Mouse (Mus musculus) cerebellum, adult 18-20 months (tissue): Measurements from ENCODE around the gene Zc3h18.

ENCODE experiments used
- DNase-seq, 2 experiments: peaks; one replicate each; pipeline ENCODE4 v3.0.0; 2021

Gene Zc3h18

DNA sequence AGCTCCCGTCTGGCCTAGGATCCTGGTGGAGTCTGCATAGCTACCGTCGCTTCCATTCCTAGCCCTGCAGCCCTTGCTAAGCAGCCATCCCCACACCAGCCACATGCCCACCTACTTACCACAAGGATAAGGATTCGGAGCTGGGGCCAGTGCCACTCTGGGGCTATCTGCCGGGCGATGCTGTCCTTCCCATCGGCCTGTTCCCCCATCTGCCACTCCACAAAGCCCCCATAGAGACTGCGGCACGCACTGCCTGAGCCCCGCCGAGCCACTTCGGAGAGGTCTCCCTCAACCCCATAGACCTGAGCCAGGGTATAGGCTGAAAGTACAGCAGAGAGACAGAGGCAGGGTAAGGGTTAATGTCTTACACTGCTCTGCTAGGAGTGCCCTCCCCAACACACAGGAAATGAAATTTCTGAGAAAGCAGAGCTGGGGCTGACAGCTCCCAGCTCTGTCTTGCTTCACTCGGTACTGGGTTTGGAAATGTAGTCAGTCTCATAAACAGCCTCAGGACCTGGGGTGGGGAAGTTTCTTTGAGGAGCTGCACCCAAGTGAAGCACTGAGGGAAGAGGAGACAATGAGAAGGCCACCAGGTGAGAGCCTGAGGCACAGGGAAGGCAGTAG is 61.4 kb downstream of the Zc3h18 start:
- DNase-seq = no peak

DNA sequence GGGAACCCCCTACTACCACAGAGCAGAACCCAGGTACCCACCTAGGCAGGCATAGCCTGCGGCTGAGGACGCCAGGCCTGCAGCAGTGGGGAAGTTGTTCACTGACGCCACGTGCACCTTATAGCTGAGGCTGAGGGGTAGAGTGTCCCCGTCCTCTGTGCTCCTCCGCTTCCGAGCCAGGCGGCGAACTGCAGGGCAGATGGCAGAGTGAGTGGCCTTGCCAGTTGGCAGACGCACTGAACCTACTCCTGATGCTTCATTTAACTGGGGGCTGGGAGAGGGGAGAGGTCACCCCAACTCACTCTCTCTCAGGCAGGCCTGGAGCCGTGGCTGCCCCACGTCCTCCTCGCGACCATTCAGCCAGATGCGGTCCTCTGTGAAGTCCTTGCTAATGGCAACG is 62.9 kb downstream of the Zc3h18 start:
- peak; percentile 77 to 81 for DNase-seq

DNA sequence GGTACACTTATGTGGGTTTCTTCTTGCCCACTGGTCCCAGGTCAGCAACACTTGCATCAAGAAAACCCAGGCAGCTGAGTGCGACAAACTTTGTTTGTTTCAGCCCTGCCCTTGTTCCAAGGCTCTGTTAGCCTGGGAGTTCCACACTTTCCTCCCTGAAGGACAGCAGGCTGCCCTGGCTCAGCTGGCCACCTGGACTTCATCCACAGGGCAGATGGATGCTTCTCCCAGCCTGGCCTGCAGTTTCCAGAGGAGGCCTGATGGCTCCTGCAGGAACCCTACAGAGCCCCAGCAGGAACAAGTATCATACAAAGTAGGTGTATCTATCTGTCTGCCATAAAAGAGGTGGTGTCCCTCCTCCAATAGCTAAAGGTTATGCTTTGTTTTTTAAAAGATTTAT is 64.9 kb downstream of the Zc3h18 start:
- peak in 1 of 2 experiments; percentile 45 for DNase-seq

DNA sequence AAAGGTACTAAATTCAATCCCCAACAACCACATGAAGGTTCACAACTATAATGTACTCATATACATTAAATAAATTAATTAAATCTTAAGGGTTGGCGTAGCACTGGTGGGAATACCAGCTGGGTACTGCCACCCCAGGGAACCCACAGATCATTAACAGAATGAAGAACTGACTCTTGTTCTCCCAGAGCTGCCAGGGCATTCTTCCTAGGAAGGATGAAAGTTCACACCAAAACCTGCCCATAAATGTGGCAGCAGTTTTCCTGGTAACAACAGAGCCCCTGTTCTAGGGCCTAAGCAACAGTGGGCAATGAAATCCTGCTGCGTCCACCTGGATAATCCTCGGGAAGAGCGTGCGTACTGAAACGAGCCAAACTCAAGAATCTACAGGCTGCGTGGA is 65.9 kb downstream of the Zc3h18 start:
- DNase-seq = no peak

DNA sequence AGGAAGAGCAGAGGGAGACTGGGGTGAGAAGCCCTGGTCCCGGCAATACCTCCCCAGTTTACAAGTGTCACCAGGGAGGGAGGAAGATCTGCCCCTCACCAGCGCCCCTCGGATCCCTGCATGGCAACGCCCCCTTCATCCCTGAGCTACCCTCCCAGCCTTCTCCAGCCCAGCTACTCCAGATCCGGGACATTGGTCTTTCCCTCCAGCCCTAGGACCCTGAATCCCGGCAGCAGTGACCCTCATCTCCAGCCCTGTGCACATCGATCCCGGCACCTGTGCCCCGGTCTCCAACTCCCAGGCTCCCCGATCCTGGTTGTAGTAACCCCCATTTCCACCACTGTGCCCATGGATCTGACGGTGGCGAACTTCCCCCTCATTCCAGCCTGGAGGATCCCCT is 66.4 kb downstream of the Zc3h18 start:
- no peak for DNase-seq

DNA sequence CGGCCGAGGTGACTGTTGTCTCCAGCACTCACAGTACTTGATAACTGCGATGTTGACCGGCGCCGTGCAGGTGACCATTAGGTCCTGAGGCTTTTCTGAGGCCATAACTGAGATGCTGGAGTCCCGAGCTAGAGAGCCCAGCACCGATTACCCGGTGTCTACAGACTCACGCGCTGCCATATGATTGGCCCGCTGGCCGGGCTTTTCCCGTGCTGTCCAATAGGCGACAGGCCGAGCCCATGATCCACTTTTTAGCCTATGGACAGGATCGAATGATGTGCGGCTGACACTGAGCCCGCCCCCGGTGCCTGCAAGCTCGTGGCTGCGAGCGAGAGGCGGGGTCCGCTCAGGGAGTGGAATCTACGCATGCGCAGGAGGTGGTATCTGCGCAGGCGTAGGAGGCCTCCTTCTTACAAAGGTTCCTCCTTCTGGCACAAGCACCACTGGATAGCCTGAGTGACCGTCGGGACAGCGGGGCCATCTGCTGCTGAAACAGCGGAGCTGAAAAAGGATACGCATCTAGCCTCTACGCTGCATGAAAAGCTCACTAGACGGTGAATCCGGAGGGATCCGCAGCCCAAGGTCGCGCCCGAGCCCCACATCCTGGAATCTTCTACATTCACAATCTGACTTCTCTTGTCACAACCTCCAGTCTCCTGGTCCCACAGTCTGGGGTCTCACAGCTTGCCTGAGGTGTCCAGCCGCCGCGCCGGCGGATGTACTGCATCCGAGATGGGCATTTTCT is 67.0 kb downstream of the Zc3h18 start, which contains the start of gene Mvd:
TSS of gene Mvd (minus strand) at position 161 of the 745 bp plus-strand sequence.
- peak; percentile 99 to 100 for DNase-seq

DNA sequence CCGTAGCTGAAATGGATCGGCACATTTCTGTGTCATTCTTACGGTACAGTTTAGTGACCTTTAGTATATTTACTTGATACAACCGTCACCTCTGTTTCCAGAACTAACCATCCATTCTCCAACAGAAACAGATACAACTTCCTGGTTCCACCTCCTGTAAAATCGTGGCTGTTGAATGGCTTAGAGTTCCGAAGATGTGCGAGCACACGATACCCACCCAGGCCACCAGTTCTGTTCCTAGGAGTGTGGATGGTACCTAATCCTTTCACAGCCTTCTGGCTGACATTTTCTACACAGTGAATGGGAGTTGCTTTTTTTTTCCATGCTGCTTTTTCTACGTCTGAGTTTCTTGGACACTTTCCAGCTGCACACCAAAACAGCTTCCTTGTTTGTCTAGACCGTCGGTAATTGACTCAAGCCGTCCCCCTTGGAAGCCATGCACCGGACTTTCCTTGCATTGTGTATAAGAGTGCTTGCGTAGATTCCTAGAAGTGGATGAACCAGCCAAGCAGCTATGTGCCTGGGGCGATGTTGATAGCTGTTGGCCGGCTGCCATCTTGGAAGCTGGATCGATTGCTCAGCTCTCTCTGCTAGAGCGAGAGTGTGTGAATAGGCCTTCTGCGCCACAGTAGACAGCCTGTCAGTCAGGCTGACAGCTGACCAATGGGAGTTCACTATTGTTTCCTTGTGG is 67.8 kb downstream of the Zc3h18 start:
- DNase-seq = peak; percentile 74 to 77

DNA sequence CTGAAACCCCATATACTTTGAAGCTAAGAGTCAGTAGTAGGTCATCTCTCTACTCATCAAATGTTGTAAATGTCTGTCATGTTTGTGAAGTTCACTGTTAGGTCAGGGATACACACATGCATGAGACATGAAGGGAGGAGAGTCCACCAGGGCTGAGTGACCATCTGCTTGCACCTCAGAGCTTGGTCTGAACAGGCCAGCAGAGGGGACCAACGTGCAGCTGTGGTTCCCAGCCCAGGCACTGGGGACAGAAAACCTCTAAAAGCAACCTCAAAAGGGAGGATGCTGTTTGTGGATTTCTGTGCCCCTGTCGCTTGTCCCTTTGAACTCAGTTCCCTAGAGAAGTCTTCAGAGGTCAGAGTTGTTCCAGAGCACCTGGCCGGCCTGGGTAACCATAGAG is 68.8 kb downstream of the Zc3h18 start:
- DNase-seq = no peak

DNA sequence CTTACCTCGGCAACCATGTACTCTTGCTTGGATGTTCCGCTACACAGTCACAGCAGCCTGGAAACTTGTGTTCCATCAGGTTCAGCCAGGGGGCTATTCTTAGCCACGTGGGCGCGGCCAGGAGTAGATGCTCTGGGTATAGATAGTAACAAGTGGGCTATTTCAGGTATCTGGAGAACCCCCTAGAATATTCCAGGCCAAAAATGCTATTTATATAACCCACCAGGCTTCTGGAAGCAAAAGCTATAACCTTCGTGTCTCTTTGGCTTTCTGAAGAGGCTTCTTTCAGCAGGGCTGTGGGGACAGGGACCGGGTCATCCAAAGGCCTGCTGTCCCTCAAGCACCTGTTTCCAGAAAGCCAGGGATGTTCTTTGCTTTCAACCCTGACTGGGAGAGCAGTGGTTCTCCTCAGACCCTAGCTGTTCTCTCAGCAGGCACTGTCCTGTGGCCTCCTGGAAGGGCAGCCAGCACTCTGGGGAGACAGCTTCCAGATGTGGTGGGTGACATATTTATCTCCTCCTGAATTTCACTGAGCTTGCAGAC is 74.8 kb downstream of the Zc3h18 start:
- DNase-seq = no peak

DNA sequence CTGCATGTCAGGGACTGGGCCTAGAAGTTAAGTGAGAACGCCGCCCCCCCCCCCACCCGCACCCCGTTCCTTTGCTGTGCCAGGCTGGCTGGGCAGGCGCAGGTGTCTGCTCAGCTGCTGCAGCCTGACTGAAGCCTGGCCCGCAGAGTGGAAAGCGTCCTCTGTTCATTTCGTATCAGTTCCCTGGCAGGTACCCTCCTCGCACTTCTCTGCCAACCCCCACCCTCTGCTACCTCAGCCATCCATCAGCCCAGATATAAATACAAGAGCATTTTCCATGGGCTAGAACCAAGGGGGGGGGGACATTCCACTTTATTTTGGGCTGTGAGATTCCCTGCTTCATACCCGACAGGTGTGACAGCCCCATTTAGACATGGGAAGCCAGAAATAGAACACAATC is 75.7 kb downstream of the Zc3h18 start:
- DNase-seq = no peak

DNA sequence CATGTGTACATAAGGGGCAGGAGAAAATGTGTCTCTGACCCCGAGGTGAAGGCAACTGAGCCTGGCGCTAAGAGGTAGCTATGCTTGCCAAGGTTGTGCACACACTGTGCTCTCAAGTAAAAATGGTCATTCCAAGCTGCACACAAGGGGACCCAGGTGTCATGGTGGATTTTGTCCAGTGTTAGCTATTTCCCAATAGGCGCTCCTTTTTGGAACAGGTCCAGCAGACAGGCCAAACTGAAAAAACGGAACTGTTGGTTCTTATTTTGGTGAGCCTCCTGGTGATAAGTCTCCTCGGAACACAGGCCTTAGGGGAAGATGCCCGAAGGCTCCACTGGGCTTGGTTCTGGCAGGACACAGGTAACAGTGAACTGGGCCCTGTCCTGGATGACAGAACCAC is 78.0 kb downstream of the Zc3h18 start:
- DNase-seq = no peak

DNA sequence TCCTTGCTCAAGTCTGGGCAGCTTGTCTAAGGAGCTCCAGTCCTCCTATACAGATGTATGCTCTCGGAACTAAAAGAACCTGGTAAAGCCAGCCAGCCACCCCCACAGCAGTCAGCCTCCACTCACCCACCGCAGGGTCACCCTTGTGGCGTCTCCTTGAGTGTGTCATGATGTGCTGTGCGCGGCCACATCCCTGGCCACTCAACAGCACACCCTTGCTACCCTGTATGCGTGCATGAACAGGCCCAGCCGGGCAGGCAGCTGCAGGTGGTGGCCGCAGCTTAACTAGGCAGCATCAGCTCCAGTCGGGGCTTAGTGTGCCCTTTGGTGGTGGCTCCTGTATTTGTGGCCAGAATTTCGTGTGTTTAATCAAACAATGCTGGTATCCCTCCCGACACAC is 80.8 kb downstream of the Zc3h18 start:
- DNase-seq = no peak

DNA sequence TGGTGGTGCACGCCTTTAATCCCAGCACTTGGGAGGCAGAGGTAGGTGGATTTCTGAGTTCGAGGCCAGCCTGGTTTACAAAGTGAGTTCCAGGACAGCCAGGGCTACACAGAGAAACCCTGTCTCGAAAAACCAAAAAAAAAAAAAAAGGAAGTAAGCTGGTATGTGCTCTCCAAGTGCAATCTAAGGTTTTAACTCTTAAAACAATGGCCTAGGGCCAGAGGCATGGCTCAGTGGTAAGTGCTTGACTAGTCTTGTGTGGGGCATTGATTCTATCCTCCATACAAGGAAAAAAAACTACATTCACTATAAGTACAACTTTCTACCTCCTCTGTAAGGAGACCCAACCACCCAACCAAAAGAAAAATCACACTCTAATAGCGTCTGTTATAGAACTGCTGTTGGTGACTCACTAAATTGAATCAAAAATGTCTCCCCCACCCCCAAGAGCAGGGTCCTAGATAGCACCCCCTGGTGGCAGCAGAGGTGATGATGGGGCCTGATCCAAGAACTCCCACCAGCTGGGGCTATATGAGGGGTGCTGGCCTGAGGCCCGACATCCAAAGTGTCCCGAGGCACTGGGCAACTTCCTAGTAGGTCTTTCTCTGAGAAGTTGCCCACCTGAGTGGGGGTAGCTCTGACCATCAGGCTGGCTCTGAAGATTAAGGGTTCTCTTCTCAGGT is 83.0 kb downstream of the Zc3h18 start:
- DNase-seq = no peak

DNA sequence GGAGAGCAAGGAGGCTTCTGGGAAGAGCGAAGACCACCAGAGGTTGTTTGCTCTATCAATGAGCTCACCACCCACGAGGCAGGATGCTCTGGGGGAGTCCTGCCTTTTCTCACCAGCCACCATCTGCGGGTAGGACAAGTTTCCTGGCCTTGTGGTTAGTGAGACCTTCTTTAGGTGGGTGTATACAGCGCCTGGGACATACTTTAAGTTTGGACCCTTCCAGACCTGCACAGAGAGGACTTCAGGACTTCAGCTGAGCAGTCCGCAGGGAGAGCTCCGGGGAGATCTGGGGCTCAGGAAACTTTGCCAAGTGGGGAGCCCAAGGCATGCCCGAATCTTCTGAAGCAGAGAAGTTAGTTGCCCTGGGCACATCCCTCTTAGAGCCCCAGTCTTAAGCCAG is 83.6 kb downstream of the Zc3h18 start:
- no peak for DNase-seq

DNA sequence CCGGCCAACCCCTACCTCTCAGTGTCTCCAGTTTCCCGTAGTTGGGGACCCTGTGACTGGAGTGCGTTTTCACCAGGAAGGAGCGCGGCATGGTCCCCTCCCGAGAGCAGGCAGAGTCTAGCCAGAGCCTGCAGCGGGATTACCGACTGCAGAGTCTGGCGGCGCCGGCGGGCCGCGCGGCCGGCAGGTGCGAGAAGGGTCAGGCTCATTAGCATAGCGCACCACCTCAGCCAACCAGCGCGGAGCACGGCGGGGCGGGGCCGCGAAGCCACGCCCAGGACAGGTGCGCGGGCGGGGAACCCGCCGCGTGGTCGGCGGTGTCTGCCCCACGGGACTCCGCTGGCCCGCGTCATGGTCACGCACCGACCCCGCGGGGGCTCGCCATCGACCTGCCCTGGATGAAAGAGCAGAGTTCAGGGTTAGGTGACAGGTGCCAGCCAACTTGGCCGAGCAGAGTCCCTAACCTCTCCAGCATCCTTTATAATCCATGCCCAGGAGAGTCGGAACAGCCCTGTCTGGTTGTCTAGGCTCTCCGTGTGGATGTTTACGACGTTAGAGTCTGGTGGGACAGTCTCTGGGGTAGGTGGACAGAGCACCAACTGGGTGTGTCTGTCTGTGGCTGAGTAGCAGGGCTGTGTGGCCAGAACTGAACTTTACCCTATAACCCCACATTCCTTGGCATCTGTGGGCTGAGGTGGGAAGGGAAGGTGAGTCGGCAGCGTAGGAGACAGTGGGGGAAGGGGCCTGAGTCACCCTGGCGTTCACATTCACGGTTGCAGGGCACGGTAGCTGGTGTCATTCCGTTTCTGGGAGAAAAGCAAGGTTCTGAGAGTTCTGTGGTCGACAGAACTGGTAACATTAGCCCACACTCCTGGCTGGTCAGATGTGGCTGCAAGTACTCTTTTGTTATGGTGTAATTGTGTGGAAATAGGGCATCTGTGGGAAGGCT is 84.4 kb downstream of the Zc3h18 start, which contains the start of gene Snai3:
TSS of gene Snai3 (minus strand) at position 210 of the 949 bp plus-strand sequence.
- DNase-seq = peak; percentile 74 to 76

DNA sequence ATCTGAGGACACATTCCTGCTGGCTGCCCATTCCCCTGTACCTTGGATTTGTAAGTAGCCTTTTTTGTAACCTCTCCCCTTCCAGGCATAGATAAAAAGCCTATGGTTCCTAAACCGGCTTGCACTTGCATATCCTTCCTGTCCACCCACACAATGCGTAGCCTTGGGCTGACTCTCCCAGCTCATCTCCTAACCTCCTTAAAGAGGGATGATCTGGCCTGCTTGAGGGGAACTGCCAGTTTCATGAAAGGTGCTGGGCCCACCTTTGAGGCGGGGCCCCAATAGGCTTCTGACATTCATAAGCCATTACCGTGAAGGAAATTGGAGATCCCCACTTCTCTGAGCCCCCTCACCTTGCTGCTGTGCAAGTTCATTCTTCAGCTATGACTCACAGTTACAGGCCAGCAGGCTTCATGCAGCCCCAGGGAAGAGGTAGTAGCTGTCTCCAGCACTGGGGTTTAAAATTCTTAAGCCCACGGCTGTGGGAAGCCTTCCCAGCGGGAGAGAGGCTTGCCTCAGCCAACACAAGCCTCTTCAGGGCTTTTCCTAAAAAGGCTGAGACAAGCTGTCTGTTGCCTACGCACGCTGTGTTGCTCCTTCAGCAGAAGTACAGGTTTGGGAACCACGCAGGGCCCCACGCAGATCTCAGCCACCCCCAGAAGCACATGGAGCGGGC is 85.2 kb downstream of the Zc3h18 start:
- no peak for DNase-seq

DNA sequence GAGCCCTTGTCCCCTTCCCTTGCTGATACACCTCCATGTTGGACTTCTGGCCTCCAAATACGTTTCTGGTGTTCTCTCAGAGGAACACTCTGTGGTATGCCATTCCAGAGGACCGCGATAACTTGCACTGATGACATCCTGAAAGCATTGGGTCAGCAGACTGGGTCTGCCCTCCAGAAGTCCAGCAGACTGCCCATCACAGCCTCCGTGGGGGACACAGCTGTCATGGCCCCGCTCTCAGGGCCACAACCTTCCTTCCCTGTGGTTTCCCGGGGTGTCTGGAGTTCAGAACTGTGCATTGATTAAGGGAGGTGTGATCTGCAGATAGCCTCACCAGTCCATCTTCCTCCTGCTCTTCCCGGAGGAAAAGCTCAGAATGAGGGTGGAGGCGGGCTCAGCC is 86.1 kb downstream of the Zc3h18 start:
- no peak for DNase-seq

DNA sequence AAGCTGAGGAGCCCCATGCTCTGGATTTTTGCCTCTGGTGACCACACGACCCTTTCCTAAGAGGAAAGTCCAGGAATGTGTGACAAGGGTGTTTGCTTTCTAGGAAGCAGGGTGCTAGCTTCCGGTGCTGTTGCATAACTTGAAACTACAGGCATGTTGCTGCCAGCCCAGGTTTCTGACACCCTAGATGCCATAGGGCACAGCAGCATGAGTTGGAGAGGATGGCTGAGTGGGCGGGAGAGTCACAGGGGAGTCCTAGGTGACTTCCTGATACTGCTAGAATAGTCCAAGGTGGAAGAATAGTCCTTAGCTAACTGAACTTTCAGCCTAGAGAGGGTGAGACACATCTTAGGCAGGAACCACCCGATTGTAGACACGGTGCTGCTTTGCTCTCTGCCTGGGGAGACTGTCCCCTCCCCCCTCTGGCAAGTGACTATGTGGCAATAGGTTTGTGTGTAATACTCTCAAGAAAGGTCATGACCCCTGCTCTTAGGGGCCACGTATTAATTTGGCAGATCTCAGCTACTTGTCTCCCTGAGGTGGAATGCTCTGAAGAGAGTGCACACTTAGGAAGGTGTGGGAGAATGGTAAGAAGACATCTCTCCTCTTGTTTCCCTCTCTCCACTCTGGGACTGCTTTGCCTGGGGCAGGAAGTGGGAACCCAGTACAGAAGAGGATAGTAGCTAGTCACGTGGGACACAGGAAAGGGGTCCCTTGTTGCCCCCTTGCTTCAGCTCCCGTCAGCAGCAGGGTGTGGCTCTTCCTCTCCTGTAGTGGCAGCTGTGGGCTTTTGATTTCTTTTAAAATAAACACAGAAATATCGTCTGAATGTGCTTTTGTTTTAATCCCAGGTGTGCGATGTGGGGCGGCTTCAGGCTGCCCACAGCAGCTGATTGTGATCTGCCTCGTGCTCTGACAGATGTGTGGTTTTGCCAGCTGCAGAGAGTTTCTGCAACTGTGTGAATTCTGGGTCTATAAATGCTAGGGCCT is 87.5 kb downstream of the Zc3h18 start:
- no peak for DNase-seq

DNA sequence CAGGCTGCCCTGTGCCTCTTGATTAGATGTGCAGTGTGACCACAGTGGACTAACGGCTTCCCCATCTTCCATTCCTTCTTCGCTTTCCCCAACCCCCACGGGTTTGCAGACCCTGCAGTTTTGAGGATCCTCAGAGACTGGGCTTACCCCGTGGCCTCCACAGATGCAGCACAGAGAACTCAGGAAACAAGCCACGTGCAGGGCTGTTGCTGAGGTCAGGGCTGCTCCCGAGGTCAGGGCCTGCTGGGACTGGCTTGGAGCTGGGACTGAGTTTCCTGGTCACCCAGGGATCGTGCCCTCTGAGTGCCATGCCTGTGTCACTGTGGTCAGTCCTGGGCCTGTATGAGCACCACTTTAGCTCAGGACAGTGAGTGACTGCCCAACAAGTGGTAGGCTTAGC is 88.6 kb downstream of the Zc3h18 start:
- no peak for DNase-seq
